Mouse (Mus musculus) R1 (cell line): ENCODE measurements around the gene B3galnt1.

ENCODE experiments used
- DNase-seq: peaks from one replicate; pipeline ENCODE4 v3.0.0-alpha.2; 2018; ENCODE audit warnings: low read depth, low spot score

Gene B3galnt1

DNA sequence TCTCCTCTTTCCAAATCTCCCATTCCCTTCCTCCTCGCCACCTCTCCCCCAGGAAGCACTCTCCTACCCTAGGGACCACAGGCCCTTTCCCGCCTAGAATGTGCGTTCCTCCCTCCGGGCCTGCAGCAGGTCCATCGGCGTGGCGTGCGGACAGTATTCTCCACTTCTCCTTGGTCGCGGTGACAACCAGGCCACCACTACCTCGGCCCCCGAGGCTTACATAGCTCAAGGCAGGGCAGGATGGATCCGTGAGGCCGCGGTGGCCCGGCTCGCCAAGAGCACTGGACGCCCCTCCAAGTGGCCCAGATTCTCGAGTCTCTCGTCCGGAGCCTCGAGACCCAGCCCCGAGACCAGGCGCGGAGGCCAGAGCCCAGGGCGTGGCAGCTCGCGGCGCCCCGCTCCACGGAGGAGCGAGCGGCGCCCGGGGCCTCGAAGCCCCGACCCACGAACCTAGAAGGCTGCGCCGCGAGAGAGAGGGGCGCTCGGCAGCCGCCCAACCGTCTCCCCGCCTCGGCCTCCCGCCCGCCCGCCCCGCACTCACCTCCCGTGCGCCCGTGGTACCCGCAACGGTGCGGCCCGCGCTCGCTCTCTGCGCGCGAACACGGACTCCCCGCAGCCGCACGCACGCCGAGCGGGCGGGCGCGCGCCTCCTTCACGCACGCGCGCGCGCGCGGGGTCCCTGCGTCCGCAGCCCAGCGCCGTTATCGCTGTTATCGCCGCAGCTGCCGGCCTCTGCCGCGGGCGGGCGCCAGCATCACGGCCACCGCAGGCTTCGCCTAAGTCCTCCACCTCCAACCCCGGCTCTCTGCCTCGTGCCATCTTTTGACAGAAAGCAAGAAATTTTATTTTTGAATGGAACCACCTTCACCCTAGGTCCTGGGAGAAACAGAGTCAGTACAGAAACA is at the start of gene B3galnt1:
TSS of gene B3galnt1 (minus strand) at position 700 of the 905 bp plus-strand sequence.
- DNase-seq: peak; percentile 55

DNA sequence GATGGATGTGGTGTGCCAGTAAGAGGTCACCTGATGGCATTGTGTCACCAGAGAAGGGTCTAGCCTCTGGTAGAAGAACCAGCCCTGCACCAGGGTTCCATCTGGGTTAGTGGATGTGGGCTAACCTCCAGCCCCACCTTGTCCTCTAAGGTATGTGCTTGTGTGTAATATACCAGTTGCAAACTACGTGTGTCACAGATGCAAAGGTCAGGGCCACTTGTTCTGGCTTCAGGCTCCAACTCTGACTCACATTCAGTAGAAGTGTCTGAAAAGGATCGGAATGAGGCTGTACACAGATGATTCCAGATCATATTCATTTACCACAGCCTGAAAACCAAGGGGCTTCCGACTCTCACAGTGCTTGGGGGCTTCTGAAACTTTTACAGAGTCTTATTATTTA is 35.8 kb upstream of the B3galnt1 start:
- no peak for DNase-seq

DNA sequence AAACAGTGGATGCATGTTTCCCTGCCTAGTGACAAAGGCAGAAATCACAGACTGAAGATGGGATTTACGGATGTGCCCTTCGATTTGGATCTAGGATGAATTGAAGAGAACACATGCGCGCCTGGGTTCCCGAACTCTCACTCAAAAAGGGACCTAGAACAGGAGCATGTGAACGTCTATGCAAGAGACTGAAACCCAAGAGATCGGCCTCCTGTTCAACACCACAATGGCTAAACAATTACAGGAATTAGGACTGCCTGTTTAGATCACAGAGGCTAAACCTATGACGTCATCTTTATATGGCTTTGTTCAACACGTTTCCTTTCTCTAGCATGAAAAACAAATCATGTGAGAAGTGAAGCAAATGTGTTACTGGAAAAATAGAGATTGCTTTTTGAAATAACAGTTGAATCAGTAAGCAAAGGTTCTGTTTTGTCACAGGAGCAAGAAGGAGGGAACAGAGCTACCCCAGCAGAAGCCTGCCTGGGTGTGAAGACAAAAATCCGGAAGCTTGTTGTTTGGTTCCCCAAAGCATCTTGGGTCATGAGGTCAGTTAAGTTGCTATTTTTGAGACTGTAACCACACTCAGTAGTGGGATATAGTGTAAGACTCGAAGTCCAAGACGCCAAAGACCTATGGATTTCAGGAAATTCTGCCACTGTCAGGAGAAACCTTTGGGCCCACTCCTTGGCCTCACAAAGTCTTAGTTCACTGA is 35.1 kb upstream of the B3galnt1 start:
- peak; percentile 63 for DNase-seq

GRCm38 (mm10) chr3:69626963-69627590 is 28.3 kb upstream of the B3galnt1 start:
- DNase-seq: peak; percentile 91

- DNase-seq: peak; percentile 28
Measured at GRCm38 (mm10) chr3:69626213-69626962, 27.6 kb upstream of the B3galnt1 start.

DNA sequence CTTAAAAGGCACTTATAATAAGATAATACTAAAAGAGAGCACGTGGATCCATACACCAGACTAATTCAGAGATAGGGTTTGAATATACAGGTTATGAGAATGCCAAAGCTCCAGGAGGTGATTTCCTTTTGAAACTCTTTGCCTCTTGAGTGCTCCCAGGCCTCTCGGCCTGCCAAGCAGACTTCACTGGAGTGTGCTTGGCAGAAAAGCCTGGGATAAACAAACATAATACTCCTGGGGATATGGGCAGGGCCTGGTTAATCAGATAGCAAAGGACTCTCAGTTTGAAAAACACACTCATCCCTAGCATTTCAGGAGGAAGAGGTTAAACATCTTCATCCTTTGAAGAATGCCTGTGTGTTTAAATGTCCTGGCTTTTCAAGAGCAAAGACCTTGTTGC is 25.4 kb upstream of the B3galnt1 start:
- DNase-seq: no peak

DNA sequence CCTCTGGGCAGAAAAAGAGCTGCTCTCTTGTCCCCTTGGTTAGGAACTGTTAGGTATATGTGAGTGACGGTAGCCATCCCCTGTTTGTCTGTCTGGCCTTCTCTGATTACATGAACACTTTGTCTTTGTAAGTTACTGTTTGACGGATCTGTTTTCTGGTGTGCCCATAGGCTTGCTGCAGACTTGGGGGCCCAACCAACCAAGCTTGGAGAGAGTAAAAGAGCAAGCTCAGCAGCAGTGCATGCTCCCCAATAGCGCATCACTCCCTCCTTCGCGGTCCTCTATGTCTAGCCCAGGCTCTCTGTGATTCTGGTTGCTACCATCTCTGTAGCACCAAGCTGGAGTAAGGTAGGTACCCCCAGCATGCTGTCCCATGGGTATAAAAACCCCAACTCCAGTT is 9.1 kb upstream of the B3galnt1 start:
- no peak for DNase-seq

DNA sequence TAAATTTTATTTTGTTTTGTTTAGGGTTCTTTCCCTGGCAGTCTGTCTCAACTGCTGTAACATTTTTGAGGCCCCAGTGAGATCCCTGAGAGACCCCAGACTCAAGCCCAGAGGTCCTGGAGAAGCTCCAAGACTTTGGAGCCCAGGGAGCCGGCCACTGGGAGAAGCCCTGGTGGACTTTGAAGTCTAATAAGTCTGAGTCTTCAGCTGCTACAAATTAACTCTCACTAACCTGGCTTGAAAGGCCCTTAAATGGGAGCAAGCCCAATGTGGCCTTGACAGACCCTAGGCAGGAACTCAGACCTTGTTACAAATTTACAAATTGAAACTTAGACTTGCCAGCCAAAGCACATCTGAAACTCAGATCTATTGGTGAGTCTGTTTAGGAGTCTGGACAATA is 8.7 kb upstream of the B3galnt1 start:
- no peak for DNase-seq

DNA sequence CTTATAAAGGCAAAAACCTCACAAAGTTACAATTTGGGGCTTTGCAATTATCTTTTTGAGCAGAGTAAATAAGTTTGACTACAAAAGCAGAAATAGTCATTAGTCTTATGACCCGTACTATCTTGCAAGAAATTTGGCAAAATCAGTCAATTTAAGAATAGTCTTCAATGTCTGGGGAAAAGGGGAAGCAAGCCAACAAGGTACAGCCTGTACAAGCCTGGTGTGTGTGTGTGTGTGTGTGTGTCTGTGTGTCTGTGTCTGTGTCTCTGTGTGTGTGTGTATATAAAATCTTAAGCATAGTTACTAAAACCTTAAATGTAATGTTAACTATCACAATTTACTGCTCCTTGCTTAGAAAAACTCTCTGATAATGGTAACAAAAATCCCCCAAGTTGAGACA is 8.2 kb upstream of the B3galnt1 start:
- no peak for DNase-seq

DNA sequence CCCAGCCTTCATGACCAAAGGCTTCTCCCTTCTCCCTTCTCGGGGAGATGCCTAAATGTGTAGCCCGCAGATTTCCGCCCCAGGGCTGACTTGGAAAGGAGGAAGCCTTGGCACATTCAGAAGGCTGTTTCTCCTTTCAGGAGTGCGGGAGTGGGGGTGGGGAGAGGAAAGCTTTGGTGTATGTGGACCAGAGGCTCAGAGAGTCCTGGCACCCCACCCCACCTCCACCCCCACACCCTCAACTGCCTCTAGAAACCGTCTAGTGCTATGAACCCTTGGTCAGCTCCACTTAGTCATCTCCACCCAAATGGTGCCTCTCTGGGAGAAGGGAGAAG is 373 bp upstream of the B3galnt1 start:
- DNase-seq: peak; percentile 47

DNA sequence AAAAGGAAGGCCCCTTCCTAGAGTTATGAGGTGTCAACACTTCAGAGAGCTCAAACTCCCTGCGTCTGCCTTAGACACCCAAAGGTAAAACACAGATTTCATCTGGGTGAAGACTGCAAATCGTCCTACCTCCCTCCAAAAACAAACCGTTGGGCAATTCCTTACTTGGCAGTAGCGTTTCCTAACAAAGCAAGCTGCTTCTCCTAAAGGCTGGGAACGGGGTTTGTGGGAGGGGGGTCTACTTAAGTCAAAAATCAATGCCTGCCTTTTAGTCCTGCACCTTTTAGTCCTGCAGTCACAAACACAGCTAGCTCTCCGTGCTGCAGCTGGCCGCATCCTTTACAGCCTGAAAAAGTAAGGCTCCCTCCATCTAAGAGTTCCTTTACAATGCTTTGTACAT is 944 bp downstream of the B3galnt1 start:
- peak; percentile 12 for DNase-seq

DNA sequence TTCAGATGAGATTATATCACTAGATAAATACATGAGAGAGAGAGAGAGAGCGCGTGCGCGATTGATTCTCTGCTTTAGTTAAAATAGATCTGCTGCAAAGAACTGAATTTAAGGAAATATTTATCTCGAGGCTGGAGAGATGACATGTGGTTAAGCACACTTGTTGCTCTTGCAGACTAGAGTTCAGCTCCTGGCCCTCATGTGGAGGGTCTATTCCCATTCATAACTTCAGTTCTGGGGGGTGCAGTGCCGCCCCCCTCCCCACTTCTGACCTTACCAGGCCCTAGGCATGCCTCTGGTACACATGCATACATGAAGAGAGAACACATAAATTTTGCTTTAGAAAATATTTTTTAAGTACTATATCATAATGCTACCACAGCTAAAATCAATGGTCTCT is 1.5 kb downstream of the B3galnt1 start:
- no peak for DNase-seq

- peak; percentile 85 for DNase-seq
Measured at GRCm38 (mm10) chr3:69596116-69596515, 2.6 kb downstream of the B3galnt1 start.

GRCm38 (mm10) chr3:69594071-69594470 is 4.7 kb downstream of the B3galnt1 start:
- peak; percentile 84 for DNase-seq

GRCm38 (mm10) chr3:69593426-69593825 is 5.3 kb downstream of the B3galnt1 start:
- DNase-seq: peak; percentile 59

GRCm38 (mm10) chr3:69588101-69588760 is 10.5 kb downstream of the B3galnt1 start:
- no peak for DNase-seq

GRCm38 (mm10) chr3:69583798-69584197 is 15.0 kb downstream of the B3galnt1 start:
- DNase-seq: no peak

GRCm38 (mm10) chr3:69578791-69579190 is 20.0 kb downstream of the B3galnt1 start:
- no peak for DNase-seq

DNA sequence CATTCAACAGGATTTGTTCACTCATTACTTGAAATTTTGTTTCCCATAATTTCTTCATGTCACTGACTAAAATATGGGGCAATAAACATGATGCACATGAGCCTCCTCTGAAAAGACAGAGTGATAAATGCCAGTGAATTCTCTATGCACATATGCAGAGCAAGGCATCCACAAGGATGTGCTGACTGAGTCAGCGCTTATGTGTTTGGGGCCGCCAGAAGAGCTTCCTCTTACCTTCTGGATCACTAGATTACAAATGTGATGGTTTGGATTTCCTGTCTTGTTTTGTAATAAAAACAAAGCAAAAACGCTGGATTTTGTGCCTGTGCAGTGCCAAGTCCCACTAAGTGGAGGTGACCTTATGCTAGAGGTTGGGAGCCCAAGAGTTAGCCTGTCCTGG is 22.0 kb downstream of the B3galnt1 start:
- DNase-seq: no peak

DNA sequence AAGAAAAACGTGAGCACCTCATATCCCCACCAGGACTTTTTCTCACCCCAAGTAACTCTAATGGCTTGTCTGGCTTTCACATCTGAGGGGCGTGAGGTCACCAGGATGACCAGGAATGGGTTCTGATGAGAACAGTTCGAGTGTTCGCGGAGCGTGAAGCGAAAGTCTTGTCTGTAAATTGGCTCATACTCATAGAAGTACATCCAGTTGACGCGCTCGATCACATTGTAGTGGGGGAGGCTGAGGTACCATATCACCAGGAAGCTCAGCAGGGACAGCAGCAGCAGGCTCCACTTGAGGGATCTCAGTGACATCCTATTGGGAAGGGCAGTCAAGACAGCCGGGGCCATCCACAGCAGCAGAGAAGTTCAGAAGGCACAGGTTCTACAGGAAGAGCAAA is 23.2 kb downstream of the B3galnt1 start:
- DNase-seq: no peak

DNA sequence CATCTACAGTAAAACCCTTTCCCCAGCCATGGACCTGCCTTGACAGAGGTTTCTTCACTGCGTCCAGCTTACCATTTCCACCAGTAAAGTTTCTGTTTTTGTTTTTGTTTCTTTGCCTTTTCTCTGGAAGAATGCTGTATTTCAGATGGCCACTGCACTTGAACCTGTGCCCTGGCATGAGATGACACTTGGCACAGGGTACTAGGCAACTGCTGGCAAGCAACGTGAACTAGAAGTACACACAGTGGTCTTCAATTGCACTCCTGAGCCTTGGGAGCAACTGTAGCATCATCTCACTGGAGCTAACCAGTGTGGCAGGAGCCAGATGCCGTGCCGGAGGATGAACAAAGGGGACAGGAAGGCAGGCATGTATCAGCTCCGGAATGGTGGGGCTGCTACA is 26.2 kb downstream of the B3galnt1 start:
- DNase-seq: no peak
